Mouse (Mus musculus) E14TG2a.4 (cell line): ENCODE data around the gene Ormdl2.

Source experiments
- CTCF ChIP-seq: conservative IDR thresholded peaks from 2 replicates; pipeline ENCODE4 v1.5.1; 2014; ENCODE audit warnings: low read length
- NANOG ChIP-seq: IDR thresholded peaks from 2 replicates; pipeline ENCODE4 v1.6.1; 2014; ENCODE audit warnings: borderline replicate concordance, low read length, mixed read lengths
- POU5F1 ChIP-seq: IDR thresholded peaks from 2 replicates; pipeline ENCODE4 v1.6.1; 2014; ENCODE audit warnings: low read length, borderline replicate concordance

DNA sequence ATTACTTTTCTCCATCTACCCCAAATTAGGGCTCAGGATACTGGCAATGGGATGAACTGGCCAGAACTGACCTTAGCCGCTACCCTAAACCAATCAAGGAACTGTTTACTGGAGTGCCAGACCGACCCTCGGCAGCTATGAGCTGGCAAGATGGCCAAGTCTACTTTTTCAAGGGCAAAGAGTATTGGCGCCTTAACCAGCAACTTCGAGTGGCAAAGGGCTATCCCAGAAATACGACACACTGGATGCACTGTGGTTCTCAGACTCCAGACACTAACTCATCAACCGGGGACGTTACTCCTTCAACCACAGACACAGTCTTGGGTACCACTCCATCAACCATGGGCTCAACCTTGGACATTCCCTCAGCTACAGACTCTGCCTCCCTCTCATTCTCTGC lies 22.8 kb downstream of the Ormdl2 start:
- TF ChIP-seq CTCF, result no peak
- no peak for TF ChIP-seq NANOG
- TF ChIP-seq POU5F1, result no peak
